Mouse (Mus musculus) brain, embryonic 14.5 days (tissue): ENCODE measurements around the gene Prkacb. TPM values are rescaled to one million over a fixed set of nuclear protein-coding genes. Genes with fewer than 3 reads are reported as not detected.

Experiments
- DNase-seq: peaks from one replicate; pipeline ENCODE4 v3.0.0-alpha.2; 2011; ENCODE audit warnings: low read depth
- CTCF ChIP-seq: fragments of 200-500 bp; IDR thresholded peaks from 2 replicates; pipeline ENCODE4 v1.5.1; 2012; ENCODE audit warnings: inconsistent platforms, mild to moderate bottlenecking, moderate library complexity, borderline replicate concordance; ENCODE audit not compliant: insufficient read depth, insufficient read length; ENCODE audit errors: extremely low read depth
- POLR2A ChIP-seq: fragments of 200-500 bp; IDR thresholded peaks from 2 replicates; pipeline ENCODE4 v1.6.1; 2012; ENCODE audit warnings: mild to moderate bottlenecking, inconsistent platforms, borderline replicate concordance; ENCODE audit not compliant: poor library complexity, insufficient read depth, insufficient read length, severe bottlenecking; ENCODE audit errors: extremely low read depth
- polyA plus RNA-seq: library from polyadenylated mRNA; depleted of rRNA; stranded (reverse); fragments of >200 nt; gene quantifications from 2 replicates; pipeline ENCODE4 v1.2.3, GENCODE M21; 2012; rRNA removed

Prkacb gene
- polyA plus RNA-seq, 1 experiment, result 129 TPM

DNA sequence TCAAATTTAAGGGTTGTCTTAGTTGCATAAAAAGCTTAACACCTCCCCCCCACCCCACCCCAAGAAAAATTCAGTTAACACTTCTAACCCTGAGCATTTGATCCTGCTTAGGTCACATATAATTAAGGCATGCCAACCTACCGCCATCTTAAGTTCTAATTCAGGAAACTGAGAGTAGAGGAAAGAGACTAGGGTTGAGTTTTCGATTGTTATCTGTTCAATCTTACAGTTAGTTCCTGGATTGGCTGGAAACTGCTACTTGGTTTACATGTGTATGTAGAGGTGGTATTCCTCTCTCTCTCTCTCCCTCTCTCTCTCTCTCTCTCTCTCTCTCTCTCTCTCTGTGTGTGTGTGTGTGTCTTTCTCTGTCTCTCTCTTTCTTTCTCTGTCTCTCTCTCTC is 129.7 kb downstream of the Prkacb start:
- TF ChIP-seq CTCF (no peak), POLR2A (no peak)

DNA sequence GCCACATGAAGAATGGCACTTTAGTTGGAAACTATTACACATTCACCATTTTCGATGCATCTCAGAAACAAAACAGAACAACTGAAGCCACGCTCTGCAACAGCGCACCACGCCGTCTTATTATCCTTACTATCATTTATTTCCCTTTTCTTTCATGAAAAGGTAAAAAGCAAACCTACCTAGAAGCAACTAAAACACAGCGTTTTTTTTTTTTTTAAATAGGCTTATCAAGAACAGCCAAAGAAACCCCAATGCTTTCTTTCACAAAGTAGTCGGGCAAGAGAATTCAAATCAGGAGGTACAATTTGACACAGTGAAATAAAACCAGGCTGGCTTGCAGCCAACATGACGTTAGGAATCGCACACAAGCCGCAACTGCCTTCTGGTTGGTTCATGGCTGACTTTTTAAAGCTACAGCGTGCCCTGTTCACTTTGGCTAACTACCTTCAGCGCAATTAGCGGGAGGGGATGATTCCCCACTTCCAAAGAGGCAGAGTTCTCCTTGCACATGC is 130.6 kb downstream of the Prkacb start:
- TF ChIP-seq POLR2A (no peak), CTCF (no peak)
- DNase-seq, result peak; percentile 90

More for the DNA sequence above, 129.7 kb downstream of the Prkacb start:
- no peak for DNase-seq

DNA sequence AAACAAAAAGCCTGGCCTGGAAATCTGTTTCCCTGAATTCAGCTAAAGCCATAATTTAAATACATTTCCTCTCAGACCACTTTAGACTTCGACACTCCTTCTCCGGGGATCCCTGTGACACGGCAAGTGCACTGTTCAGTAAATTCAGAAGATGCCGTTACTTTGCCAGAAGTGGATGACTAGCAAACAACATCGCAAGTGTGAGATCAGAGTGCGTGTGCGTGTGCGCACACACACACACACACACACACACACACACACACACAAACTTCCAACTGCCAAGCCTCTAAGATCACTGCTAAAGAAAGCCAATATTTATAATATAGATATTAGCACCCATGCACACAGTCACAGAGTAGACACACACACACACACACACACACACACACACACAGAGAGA is 131.1 kb downstream of the Prkacb start:
- DNase-seq, result peak; percentile 50
- TF ChIP-seq CTCF (no peak), POLR2A (no peak)

DNA sequence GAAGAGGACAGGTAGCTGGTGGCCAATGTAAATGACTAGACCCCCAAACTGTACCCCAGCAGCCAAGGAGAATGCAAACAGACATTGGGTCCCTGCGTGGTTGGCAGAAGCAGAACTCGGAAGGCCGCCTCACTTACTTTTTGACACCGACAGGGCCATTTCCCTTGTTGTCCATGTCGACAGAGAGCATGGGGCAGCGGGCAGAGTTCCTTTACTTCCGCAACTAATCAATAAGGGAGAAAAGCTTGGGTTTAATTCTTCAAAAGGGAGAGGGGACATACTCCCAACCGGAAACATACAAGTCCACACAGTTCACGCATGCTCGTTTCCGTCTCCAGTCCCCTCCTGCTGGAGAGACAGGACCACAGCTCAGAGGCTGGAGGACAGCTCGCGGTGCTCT is 132.2 kb downstream of the Prkacb start:
- TF ChIP-seq POLR2A (no peak), CTCF (no peak)
- no peak for DNase-seq

DNA sequence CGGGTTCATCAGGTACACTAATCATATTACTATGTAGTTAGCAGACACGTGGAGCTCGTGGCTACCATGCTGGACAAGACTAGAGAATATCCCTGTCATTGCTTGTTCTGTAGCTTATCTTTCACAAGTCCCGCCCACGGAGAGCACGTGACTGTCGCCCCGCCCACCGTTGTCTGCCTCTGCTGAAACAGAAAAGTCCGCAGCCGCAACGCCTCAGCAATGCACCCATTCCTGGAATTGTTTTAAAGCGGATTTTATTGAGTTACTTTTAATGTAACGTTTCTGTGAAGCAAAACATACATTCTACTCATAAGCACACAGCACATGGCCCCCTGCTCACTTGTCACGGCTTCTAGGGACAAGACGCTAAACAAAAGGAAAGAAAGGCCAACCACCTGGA is 133.1 kb downstream of the Prkacb start:
- DNase-seq, result no peak
- TF ChIP-seq CTCF (no peak), POLR2A (no peak)

Other genes starting within 250 kb of the Prkacb start
- gene Uox, start 242.6 kb downstream of the Prkacb start, polyA plus RNA-seq, result not detected in 2 replicates
- gene Dnase2b, start 197.4 kb downstream of the Prkacb start, polyA plus RNA-seq, result not detected in 2 replicates
- 0.08 TPM in 1 of 2 replicates, not detected in the other for gene 4930503B20Rik, start 161.7 kb downstream of the Prkacb start, polyA plus RNA-seq
- 0.26 TPM in 1 of 2 replicates, not detected in the other for gene Samd13, start 127.4 kb downstream of the Prkacb start, polyA plus RNA-seq
- gene Ttll7, start 39.4 kb upstream of the Prkacb start, polyA plus RNA-seq, result 7.1 and 9.3 TPM in 2 replicates